Mouse (Mus musculus): Measurements from ENCODE around the gene Nphp4.

DNA sequence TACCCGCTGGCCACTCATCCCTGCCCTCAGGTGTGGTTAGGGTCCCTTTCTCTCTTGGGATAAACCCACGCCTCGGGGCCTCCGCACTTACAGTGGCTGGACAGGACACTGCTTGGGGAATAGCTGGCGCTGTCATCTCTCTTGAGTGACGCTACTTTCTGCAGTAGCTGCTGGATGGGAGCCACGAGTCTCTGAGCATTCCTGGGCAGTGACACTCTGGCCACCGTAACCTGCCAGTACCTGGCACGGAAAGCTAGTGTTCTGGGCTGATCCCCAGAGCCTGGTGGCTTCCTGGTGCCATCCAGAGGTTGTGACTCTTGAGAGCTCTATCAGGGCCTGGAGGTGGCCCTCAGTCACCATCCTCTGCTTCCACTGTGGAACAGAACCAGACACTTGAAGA is 13.4 kb upstream of the Nphp4 start:
- no peak for TF ChIP-seq GATA1 (IDR thresholded peaks at IDR 0.05; ENCODE audit: low read length)
- no peak for TF ChIP-seq TAL1 (IDR thresholded peaks at IDR 0.05; ENCODE audit: low read length)
